Mouse (Mus musculus) liver, embryonic 11.5 days (tissue): ENCODE results near the gene Olfr608. TPM values are rescaled to one million over a fixed set of nuclear protein-coding genes. Genes with fewer than 3 reads are reported as not detected.

Experiments
- polyA plus RNA-seq: library from polyadenylated mRNA; unstranded; fragments of >200 nt; fragmentation: Nextera tagmentation; extraction: Ambion mirVana; gene quantifications from 2 replicates; pipeline ENCODE4 v1.2.1, GENCODE M21; 2014

Olfr608 gene
- polyA plus RNA-seq, 1 experiment from 2014 or later = not detected

Other genes with a start within 250 kb of the Olfr608 start
- gene Usp17ld, start 217.4 kb upstream of the Olfr608 start, polyA plus RNA-seq = not detected in 2 replicates
- not detected in 2 replicates for gene Olfr596, start 164.2 kb upstream of the Olfr608 start, polyA plus RNA-seq
- not detected in 2 replicates for gene Olfr597, start 153.6 kb upstream of the Olfr608 start, polyA plus RNA-seq
- gene Olfr598, start 146.3 kb upstream of the Olfr608 start, polyA plus RNA-seq = not detected in 2 replicates
- not detected in 2 replicates for gene Olfr599, start 134.0 kb upstream of the Olfr608 start, polyA plus RNA-seq
- gene Olfr600, start 120.2 kb upstream of the Olfr608 start, polyA plus RNA-seq = not detected in 2 replicates
- not detected in 2 replicates for gene Olfr601, start 107.2 kb upstream of the Olfr608 start, polyA plus RNA-seq
- gene Olfr603, start 83.7 kb upstream of the Olfr608 start, polyA plus RNA-seq = not detected in 2 replicates
- gene Usp17lc, start 54.8 kb upstream of the Olfr608 start, polyA plus RNA-seq = not detected in 2 replicates
- gene Olfr605, start 24.4 kb upstream of the Olfr608 start, polyA plus RNA-seq = not detected in 2 replicates
- not detected in 2 replicates for gene Olfr606, start 20.8 kb upstream of the Olfr608 start, polyA plus RNA-seq
- gene Olfr607, start 5.7 kb upstream of the Olfr608 start, polyA plus RNA-seq = not detected in 2 replicates
- gene Olfr609, start 28.2 kb downstream of the Olfr608 start, polyA plus RNA-seq = not detected in 2 replicates
- gene Olfr610, start 42.2 kb downstream of the Olfr608 start, polyA plus RNA-seq = not detected in 2 replicates
- gene Olfr611, start 51.0 kb downstream of the Olfr608 start, polyA plus RNA-seq = not detected in 2 replicates
- gene Olfr612, start 72.8 kb downstream of the Olfr608 start, polyA plus RNA-seq = not detected in 2 replicates
- gene Olfr613, start 78.2 kb downstream of the Olfr608 start, polyA plus RNA-seq = not detected in 2 replicates
- not detected in 2 replicates for gene Olfr615, start 86.2 kb downstream of the Olfr608 start, polyA plus RNA-seq
- gene Olfr616, start 99.3 kb downstream of the Olfr608 start, polyA plus RNA-seq = not detected in 2 replicates
- gene Olfr617, start 103.2 kb downstream of the Olfr608 start, polyA plus RNA-seq = not detected in 2 replicates
- gene Olfr618, start 120.2 kb downstream of the Olfr608 start, polyA plus RNA-seq = not detected in 2 replicates
- gene Olfr619, start 130.7 kb downstream of the Olfr608 start, polyA plus RNA-seq = not detected in 2 replicates
- gene Olfr620, start 142.7 kb downstream of the Olfr608 start, polyA plus RNA-seq = not detected in 2 replicates
- gene Olfr622, start 172.8 kb downstream of the Olfr608 start, polyA plus RNA-seq = not detected in 2 replicates
- not detected in 2 replicates for gene Olfr623, start 193.8 kb downstream of the Olfr608 start, polyA plus RNA-seq
- 0.04 TPM in 1 of 2 replicates, not detected in the other for gene Olfr624, start 201.3 kb downstream of the Olfr608 start, polyA plus RNA-seq
- gene Olfr625-ps1, start 212.8 kb downstream of the Olfr608 start, polyA plus RNA-seq = not detected in 2 replicates
- not detected in 2 replicates for gene Olfr243, start 244.8 kb downstream of the Olfr608 start, polyA plus RNA-seq